Mouse (Mus musculus): ENCODE measurements at regions not wholly inside any gene's neighbourhood (a gene's known extent, or its start where the extent isn't known, plus 50 kb on each side); places are given as distances from the start of the nearest gene placed in this dataset.
"Not testable (repeated sequence)": the region's sequence is repeated elsewhere in the genome, so short reads cannot be mapped to it uniquely, and the experiment has no call there.

GRCm38 (mm10) chr13:111309848-111310692 is 55.3 kb downstream of the Actbl2 start:
- DNase-seq = no peak

GRCm38 (mm10) chr13:111310693-111311045 is 55.9 kb downstream of the Actbl2 start:
- DNase-seq = no peak

GRCm38 (mm10) chr13:111313506-111313905 is 58.7 kb downstream of the Actbl2 start:
- DNase-seq = not testable (repeated sequence)

GRCm38 (mm10) chr13:111317876-111318275 is 63.1 kb downstream of the Actbl2 start:
- DNase-seq = peak; percentile 64

GRCm38 (mm10) chr13:111323206-111323605 is 68.4 kb downstream of the Actbl2 start:
- no peak for DNase-seq

GRCm38 (mm10) chr13:111326096-111326665 is 71.4 kb downstream of the Actbl2 start:
- peak; percentile 61 for DNase-seq

GRCm38 (mm10) chr13:111333035-111333434 is 78.2 kb downstream of the Actbl2 start:
- no peak for DNase-seq

- no peak for DNase-seq
Observed at GRCm38 (mm10) chr13:111333851-111334250, 79.0 kb downstream of the Actbl2 start.

- DNase-seq = no peak
Observed at GRCm38 (mm10) chr13:111334258-111335052, 79.6 kb downstream of the Actbl2 start.

- DNase-seq = no peak
Observed at GRCm38 (mm10) chr13:111344981-111345380, 90.2 kb downstream of the Actbl2 start.

- DNase-seq = no peak
Observed at GRCm38 (mm10) chr13:111345486-111346440, 91.0 kb downstream of the Actbl2 start.

- no peak for DNase-seq
Observed at GRCm38 (mm10) chr13:111356520-111357456, 102.0 kb downstream of the Actbl2 start.

- DNase-seq = no peak
Observed at GRCm38 (mm10) chr13:111361456-111361855, 106.6 kb downstream of the Actbl2 start.

- no peak for DNase-seq
Observed at GRCm38 (mm10) chr13:111363176-111363739, 108.4 kb downstream of the Actbl2 start.

- DNase-seq = no peak
Observed at GRCm38 (mm10) chr13:111366871-111367270, 112.1 kb downstream of the Actbl2 start.

GRCm38 (mm10) chr13:111367620-111368019 is 112.8 kb downstream of the Actbl2 start:
- DNase-seq = no peak

- DNase-seq = no peak
Observed at GRCm38 (mm10) chr13:111369916-111370315, 115.1 kb downstream of the Actbl2 start.

GRCm38 (mm10) chr13:111373281-111373680 is 116.6 kb downstream of the Gpbp1 start:
- no peak for DNase-seq

- no peak for DNase-seq
Observed at GRCm38 (mm10) chr13:111373801-111374200, 116.1 kb downstream of the Gpbp1 start.

All from kidney, adult 9 months (tissue).